Mouse (Mus musculus) kidney, postnatal 0 days (tissue): Measurements from ENCODE around the gene Gm49342. TPM values are rescaled to one million over a fixed set of nuclear protein-coding genes. Genes with fewer than 3 reads are reported as not detected.
A peak's percentile ranks its signal among the peaks of the same experiment; 100 is the strongest.
"Not testable (repeated sequence)": the region's sequence is repeated elsewhere in the genome, so short reads cannot be mapped to it uniquely, and the experiment has no call there.

Experiments used
- ATAC-seq: fragments of 200-750 bp; cut with Nextera tagmentation; replicated peaks from 2 replicates; pipeline ENCODE4 v1.8.0; 2017; ENCODE audit warnings: low read depth, moderate number of reproducible peaks, moderate TSS enrichment, moderate library complexity; ENCODE audit not compliant: low FRiP score
- DNase-seq: peaks from one replicate; pipeline ENCODE4 v3.0.0-alpha.2; 2016; ENCODE audit warnings: low spot score
- H3K27ac ChIP-seq: fragments of 300-500 bp; sonication (generic); 2 replicates; pipeline ENCODE4 v1.5.1; 2014; ENCODE audit warnings: mild to moderate bottlenecking
- H3K27me3 ChIP-seq: fragments of 300-500 bp; sonication (generic); 2 replicates; pipeline ENCODE4 v1.6.1; 2014; ENCODE audit warnings: low read length, mixed read lengths; ENCODE audit not compliant: insufficient read depth
- H3K36me3 ChIP-seq: fragments of 300-500 bp; sonication (generic); 2 replicates; pipeline ENCODE4 v1.6.1; 2014; ENCODE audit warnings: low read length, mixed read lengths; ENCODE audit not compliant: insufficient read depth
- H3K4me1 ChIP-seq: fragments of 300-500 bp; sonication (generic); replicated peaks from 2 replicates; pipeline ENCODE4 v1.6.1; 2014; ENCODE audit warnings: antibody characterized with exemption, low read length, mixed read lengths; ENCODE audit not compliant: insufficient read depth
- H3K4me2 ChIP-seq: fragments of 300-500 bp; sonication (generic); 2 replicates; pipeline ENCODE4 v1.6.1; 2014; ENCODE audit warnings: mild to moderate bottlenecking, low read length, moderate library complexity, mixed read lengths
- H3K4me3 ChIP-seq: fragments of 300-500 bp; sonication (generic); replicated peaks from 2 replicates; pipeline ENCODE4 v1.5.1; 2014; ENCODE audit warnings: low read depth, low read length
- H3K9ac ChIP-seq: fragments of 300-500 bp; sonication (generic); 2 replicates; pipeline ENCODE4 v1.6.1; 2014; ENCODE audit warnings: low read depth, low read length
- H3K9me3 ChIP-seq: fragments of 300-500 bp; sonication (generic); replicated peaks from 2 replicates; pipeline ENCODE4 v1.6.1; 2016; ENCODE audit warnings: low read length, inconsistent platforms, mixed read lengths
- CTCF ChIP-seq: IDR thresholded peaks from 2 replicates; pipeline ENCODE4 v1.5.1; 2016; ENCODE audit warnings: antibody characterized with exemption, low read depth, mild to moderate bottlenecking, moderate library complexity
- WGBS: fragments of 180-500 bp; shearing (Covaris S2); extraction: QIAGEN DNeasy Blood & Tissue Kit; methylation state at CpG from one replicate; pipeline ENCODE4 v1.1.7; 2014; 5-methylcytosine and 5-hydroxymethylcytosine counted together
- polyA plus RNA-seq: library from polyadenylated mRNA; unstranded; fragments of >200 nt; fragmentation: Nextera tagmentation; extraction: Ambion mirVana; gene quantifications from 2 replicates; pipeline ENCODE4 v1.2.1, GENCODE M21; 2015

Gene Gm49342
- polyA plus RNA-seq, 1 experiment from 2014 or later = not detected

DNA sequence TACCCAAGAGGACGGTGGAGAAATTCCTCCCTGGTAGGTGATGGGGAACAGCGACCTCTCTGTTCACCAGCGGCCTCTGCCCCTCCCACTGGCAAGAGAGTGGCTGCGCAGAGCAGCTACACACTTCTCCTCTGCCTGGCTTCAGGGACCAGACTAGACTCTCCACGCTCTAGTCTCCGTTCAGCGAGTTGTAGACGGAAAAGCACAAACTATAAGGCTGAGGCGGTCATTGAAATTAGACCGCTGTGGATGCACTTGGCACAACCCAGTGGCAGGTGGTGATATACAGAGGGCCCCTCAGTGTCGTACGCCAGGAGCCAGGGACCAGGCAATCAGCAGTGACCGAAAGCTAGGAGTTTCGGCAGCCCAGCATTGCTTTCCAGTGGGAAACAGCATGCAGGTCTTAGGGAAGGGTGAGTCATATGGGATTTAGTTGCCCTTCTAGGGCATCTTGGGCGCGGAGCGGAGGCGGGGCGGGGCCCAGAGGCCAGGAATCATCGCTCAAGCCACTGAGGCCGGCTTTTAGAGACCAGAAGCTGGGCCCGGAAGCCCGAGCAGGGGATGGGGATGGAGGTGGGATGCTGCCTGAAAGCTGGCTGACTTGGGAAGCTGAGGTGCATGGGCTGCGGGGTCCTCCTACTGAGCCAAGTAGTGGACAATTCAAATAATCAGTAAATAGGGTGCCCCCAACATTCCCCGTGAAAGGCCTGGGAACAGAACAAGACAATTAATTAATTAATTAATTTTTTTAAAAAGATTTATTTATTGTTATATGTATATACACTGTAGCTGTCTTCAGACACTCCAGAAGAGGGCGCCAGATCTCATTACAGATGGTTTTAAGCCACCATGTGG, 40.1 kb upstream of the Gm49342 start:
- DNase-seq = peak; percentile 70
- peak overlapping the region; percentile 58 for H3K9ac ChIP-seq
- no peaks in the 10 kb centered on the region for H3K36me3 ChIP-seq
- H3K4me2 ChIP-seq = peak overlapping the region; percentile 67
- H3K4me3 ChIP-seq = peak overlapping the region; percentile 29
- H3K4me1 ChIP-seq = no peaks in the 10 kb centered on the region
- H3K27me3 ChIP-seq = no peaks in the 10 kb centered on the region
- WGBS = 4% methylated on average over 26 of the region's 26 CpGs
- H3K27ac ChIP-seq = no peak overlapping the region
- ATAC-seq = peak; percentile 86
- no peaks in the 10 kb centered on the region for H3K9me3 ChIP-seq
- TF ChIP-seq CTCF = peak; percentile 65

DNA sequence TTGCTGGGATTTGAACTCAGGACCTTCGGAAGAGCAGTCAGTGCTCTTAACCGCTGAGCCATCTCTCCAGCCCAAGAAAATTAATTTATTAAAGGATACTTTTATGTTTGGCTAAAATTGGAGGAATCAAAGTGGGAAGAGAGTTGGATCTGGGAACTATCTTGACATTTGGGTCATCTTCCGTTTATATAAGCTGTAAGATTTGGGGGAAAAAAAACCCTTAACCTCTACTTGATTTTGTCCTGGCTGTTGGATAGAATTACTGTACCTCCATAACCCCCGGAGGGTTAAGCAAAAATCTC, 39.5 kb upstream of the Gm49342 start:
- Histone ChIP-seq H3K9ac (no peak overlapping the region), H3K9me3 (no peaks in the 10 kb centered on the region), H3K4me3 (no peak overlapping the region), H3K4me2 (no peak overlapping the region), H3K27ac (no peak overlapping the region), H3K36me3 (no peaks in the 10 kb centered on the region), H3K4me1 (no peaks in the 10 kb centered on the region), H3K27me3 (no peaks in the 10 kb centered on the region)
- ATAC-seq = no peak
- TF ChIP-seq CTCF = no peak
- WGBS = 87% methylated on average over 4 of the region's 4 CpGs
- no peak for DNase-seq

DNA sequence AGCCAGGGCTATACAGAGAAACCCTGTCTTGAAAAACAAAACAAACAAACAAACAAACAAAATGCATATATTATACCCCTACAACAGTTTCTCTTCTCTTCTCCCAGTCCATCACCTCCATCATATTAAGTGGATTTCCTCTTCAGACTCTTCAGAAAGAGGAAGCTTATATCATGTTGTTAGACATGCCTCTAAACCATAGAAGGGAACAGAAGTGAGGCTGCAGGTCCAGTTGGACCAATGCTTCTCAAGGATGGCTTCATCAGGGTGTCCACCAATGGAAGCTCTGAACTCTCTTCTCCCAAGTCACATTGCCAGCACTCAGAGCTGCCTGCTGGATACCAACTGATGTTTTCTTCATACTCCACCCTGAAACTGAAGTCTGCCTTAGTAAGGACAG, 39.0 kb upstream of the Gm49342 start:
- not testable (repeated sequence) for H3K4me2 ChIP-seq, H3K4me1 ChIP-seq, H3K9me3 ChIP-seq, H3K4me3 ChIP-seq, H3K27me3 ChIP-seq, H3K27ac ChIP-seq, H3K36me3 ChIP-seq, ATAC-seq, H3K9ac ChIP-seq, DNase-seq

DNA sequence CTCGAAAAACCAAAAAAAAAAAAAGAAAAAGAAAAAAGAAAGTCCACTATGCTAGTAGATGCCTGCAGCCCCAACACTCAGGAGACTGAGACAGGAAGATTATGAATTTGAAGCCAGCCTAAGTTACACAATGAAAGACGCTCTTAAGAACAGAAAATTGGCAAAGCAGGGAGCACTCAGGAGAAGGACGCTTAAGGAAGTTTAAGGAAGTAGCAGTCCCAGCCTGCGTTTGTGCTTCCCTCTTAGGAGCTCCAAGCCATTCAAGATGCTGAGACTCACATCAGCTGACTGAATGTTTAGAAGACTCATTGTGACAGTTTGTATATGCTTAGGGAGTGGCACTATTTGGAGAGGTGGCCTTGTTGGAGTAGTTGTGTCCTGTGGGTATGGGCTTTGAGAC, 36.2 kb upstream of the Gm49342 start:
- 85% methylated on average over 4 of the region's 4 CpGs for WGBS
- Histone ChIP-seq H3K4me2 (no peak overlapping the region), H3K4me1 (no peaks in the 10 kb centered on the region), H3K27ac (no peak overlapping the region), H3K9ac (no peak overlapping the region), H3K27me3 (no peaks in the 10 kb centered on the region), H3K36me3 (0 out of 2 replicates have a peak, but pooled peaks cover 17% of the 10 kb centered on the region), H3K9me3 (no peaks in the 10 kb centered on the region), H3K4me3 (no peak overlapping the region)
- no peak for TF ChIP-seq CTCF
- ATAC-seq (no peak), DNase-seq (no peak)

DNA sequence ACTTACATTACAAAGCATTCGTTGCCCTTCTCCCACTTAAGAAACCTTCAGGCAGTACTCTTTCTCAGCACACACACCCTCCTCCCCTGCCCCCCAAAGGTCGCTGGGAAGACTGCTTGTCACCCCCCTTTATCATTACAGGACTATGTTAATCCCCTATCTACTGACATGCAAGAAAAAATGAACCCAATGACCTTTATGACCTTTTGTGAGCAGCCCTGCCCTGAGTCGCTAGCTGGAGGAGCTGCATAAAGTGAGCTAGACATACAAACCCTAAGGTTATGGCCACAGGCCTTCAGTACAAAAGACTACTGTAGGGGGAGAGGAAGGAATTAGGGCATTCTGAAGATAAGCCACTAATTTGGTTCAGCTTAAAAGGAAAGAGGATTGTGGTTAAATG, 33.0 kb upstream of the Gm49342 start:
- WGBS = 66% methylated on average over 3 of the region's 3 CpGs
- Histone ChIP-seq H3K27me3 (no peaks in the 10 kb centered on the region), H3K4me2 (no peak overlapping the region), H3K9me3 (no peaks in the 10 kb centered on the region), H3K36me3 (peaks cover 38% of the 10 kb centered on the region; the same call in 1 of the 2 replicates), H3K4me1 (no peaks in the 10 kb centered on the region), H3K27ac (no peak overlapping the region), H3K9ac (no peak overlapping the region), H3K4me3 (no peak overlapping the region)
- ATAC-seq = no peak
- no peak for DNase-seq
- no peak for TF ChIP-seq CTCF

DNA sequence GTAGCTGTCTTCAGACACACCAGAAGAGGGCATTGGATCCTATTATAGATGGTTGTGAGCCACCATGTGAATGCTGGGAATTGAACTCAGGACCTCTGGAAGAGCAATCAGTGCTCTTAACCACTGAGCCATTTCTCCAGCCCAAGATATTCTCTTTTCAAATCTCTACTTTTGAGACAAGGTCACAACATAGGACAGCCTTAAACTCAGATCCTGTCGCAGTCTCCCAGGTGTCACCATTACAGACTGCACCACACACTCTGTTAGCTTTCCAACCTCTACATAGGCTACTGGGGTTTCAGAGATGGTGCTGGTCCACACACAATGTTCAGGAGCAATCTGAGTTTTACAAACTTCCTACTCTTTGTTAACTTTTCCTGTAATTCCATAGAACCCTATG, 20.9 kb upstream of the Gm49342 start:
- Histone ChIP-seq H3K36me3 (peaks cover 24% of the 10 kb centered on the region), H3K4me2 (peak overlapping the region; percentile 85), H3K9ac (peak overlapping the region; percentile 74; the same call in 1 of the 2 replicates), H3K4me3 (peak overlapping the region; percentile 60)
- H3K9me3 ChIP-seq, DNase-seq, ATAC-seq, H3K27ac ChIP-seq, H3K4me1 ChIP-seq, H3K27me3 ChIP-seq: not testable (repeated sequence)
- 85% methylated on average over 1 of the region's 1 CpGs for WGBS
